Mouse (Mus musculus) megakaryocyte, embryonic 14.5 days (primary cell): ENCODE measurements at regions not wholly inside any gene's neighbourhood (a gene's known extent, or its start where the extent isn't known, plus 50 kb on each side); places are given as distances from the start of the nearest gene placed in this dataset.

ENCODE experiments used
- FLI1 ChIP-seq: IDR thresholded peaks from 2 replicates; pipeline ENCODE4 v1.6.1; 2012; ENCODE audit warnings: low read length, inconsistent platforms, mixed read lengths
- GATA1 ChIP-seq: IDR thresholded peaks from 3 replicates; pipeline ENCODE4 v1.6.1; 2012; ENCODE audit warnings: mixed read lengths, low read length, inconsistent platforms, borderline replicate concordance

- TF ChIP-seq GATA1: no peak
- TF ChIP-seq FLI1: no peak
Measured at GRCm38 (mm10) chr13:101142761-101143160, 309.5 kb upstream of the Slc30a5 start.
